Mouse (Mus musculus): ENCODE data around the gene Nosip. TPM values are rescaled to one million over a fixed set of nuclear protein-coding genes. Genes with fewer than 3 reads are reported as not detected.
A peak's percentile ranks its signal among the peaks of the same experiment; 100 is the strongest.
"Not testable (repeated sequence)": the region's sequence is repeated elsewhere in the genome, so short reads cannot be mapped to it uniquely, and the experiment has no call there.

The Nosip gene
- polyA plus RNA-seq, 2 experiments: 23.1 to 26.4 TPM

GRCm38 (mm10) chr7:45094121-45094520, 31.9 kb downstream of the Nosip start:
- no peak overlapping the region for H3K4me2 ChIP-seq (ENCODE audit: low read depth)
- DNase-seq (ENCODE audit: low read depth in 3 of 3, low spot score in 3 of 3): no peak
- no peak overlapping the region for H3K4me3 ChIP-seq (ENCODE audit: insufficient read depth in 1 of 2, low read depth in 2 of 2, low read length in 2 of 2)
- no peak overlapping the region for H3K27ac ChIP-seq
- TF ChIP-seq CTCF (IDR thresholded peaks at IDR 0.05; ENCODE audit: low read depth) (no peak), EP300 (IDR thresholded peaks at IDR 0.05; ENCODE audit: low read depth) (no peak)
- H3K4me1 ChIP-seq (replicated peaks; ENCODE audit: control insufficient read depth in 2 of 2, insufficient read depth in 2 of 2, low read length in 1 of 2): peaks cover 9 to 21% of the 10 kb centered on the region in 2 experiments; a peak in 3 of 4 replicates
- H3K9ac ChIP-seq (replicated peaks): no peak overlapping the region
- H3K9me3 ChIP-seq (ENCODE audit: control insufficient read depth, low read length): no peaks in the 10 kb centered on the region
- H3K36me3 ChIP-seq (replicated peaks; ENCODE audit: control insufficient read depth, insufficient read depth, low read depth): no peaks in the 10 kb centered on the region
- 46% methylated on average over 7 of the region's 7 CpGs for WGBS (ENCODE audit: insufficient replicate concordance)
- no peaks in the 10 kb centered on the region for H3K27me3 ChIP-seq (ENCODE audit: control insufficient read depth, insufficient read depth, low read length)
- ATAC-seq (ENCODE audit: insufficient read depth): no peak

- no peak overlapping the region for H3K27ac ChIP-seq
- 60% methylated on average over 6 of the region's 6 CpGs for WGBS (ENCODE audit: insufficient replicate concordance)
- H3K4me1 ChIP-seq (replicated peaks; ENCODE audit: control insufficient read depth in 2 of 2, insufficient read depth in 2 of 2, low read length in 1 of 2): peaks cover 9 to 20% of the 10 kb centered on the region in 2 experiments; a peak in 3 of 4 replicates
- no peak overlapping the region for H3K4me2 ChIP-seq (ENCODE audit: low read depth)
- H3K9me3 ChIP-seq (ENCODE audit: control insufficient read depth, low read length): no peaks in the 10 kb centered on the region
- ATAC-seq (ENCODE audit: insufficient read depth) (no peak), DNase-seq (ENCODE audit: low read depth in 3 of 3, low spot score in 3 of 3) (no peak)
- no peak overlapping the region for H3K9ac ChIP-seq (replicated peaks)
- H3K27me3 ChIP-seq (ENCODE audit: control insufficient read depth, insufficient read depth, low read length): no peaks in the 10 kb centered on the region
- TF ChIP-seq CTCF (IDR thresholded peaks at IDR 0.05; ENCODE audit: low read depth) (no peak), EP300 (IDR thresholded peaks at IDR 0.05; ENCODE audit: low read depth) (no peak)
- no peaks in the 10 kb centered on the region for H3K36me3 ChIP-seq (replicated peaks; ENCODE audit: control insufficient read depth, insufficient read depth, low read depth)
- H3K4me3 ChIP-seq (ENCODE audit: insufficient read depth in 1 of 2, low read depth in 2 of 2, low read length in 2 of 2): no peak overlapping the region
Observed at GRCm38 (mm10) chr7:45095367-45095766, 33.1 kb downstream of the Nosip start.

- H3K9me3 ChIP-seq (ENCODE audit: control insufficient read depth, low read length); H3K4me3 ChIP-seq (ENCODE audit: insufficient read depth in 1 of 2, low read depth in 2 of 2, low read length in 2 of 2); ATAC-seq (ENCODE audit: insufficient read depth); H3K27me3 ChIP-seq (ENCODE audit: control insufficient read depth, insufficient read depth, low read length); DNase-seq (ENCODE audit: low read depth in 3 of 3, low spot score in 3 of 3); H3K36me3 ChIP-seq (replicated peaks; ENCODE audit: control insufficient read depth, insufficient read depth, low read depth); H3K4me2 ChIP-seq (ENCODE audit: low read depth); H3K27ac ChIP-seq; H3K9ac ChIP-seq (replicated peaks): not testable (repeated sequence)
- peaks cover 8 to 14% of the 10 kb centered on the region in 2 experiments; a peak in 3 of 4 replicates for H3K4me1 ChIP-seq (replicated peaks; ENCODE audit: control insufficient read depth in 2 of 2, insufficient read depth in 2 of 2, low read length in 1 of 2)
- 73% methylated on average over 14 of the region's 14 CpGs for WGBS (ENCODE audit: insufficient replicate concordance)
Observed at GRCm38 (mm10) chr7:45095965-45096364, 33.7 kb downstream of the Nosip start.

- Histone ChIP-seq H3K27ac (no peak overlapping the region), H3K27me3 (ENCODE audit: control insufficient read depth, insufficient read depth, low read length) (no peaks in the 10 kb centered on the region), H3K9me3 (ENCODE audit: control insufficient read depth, low read length) (no peaks in the 10 kb centered on the region), H3K9ac (replicated peaks) (no peak overlapping the region), H3K4me2 (ENCODE audit: low read depth) (no peak overlapping the region), H3K4me1 (replicated peaks; ENCODE audit: control insufficient read depth in 2 of 2, insufficient read depth in 2 of 2, low read length in 1 of 2) (peaks cover 0 to 6% of the 10 kb centered on the region in 2 experiments; a peak in 2 of 4 replicates), H3K4me3 (ENCODE audit: insufficient read depth in 1 of 2, low read depth in 2 of 2, low read length in 2 of 2) (no peak overlapping the region), H3K36me3 (replicated peaks; ENCODE audit: control insufficient read depth, insufficient read depth, low read depth) (no peaks in the 10 kb centered on the region)
- DNase-seq (ENCODE audit: low read depth in 3 of 3, low spot score in 3 of 3): no peak
- 14% methylated on average over 6 of the region's 6 CpGs for WGBS (ENCODE audit: insufficient replicate concordance)
- ATAC-seq (ENCODE audit: insufficient read depth): peak; percentile 35
- TF ChIP-seq EP300 (IDR thresholded peaks at IDR 0.05; ENCODE audit: low read depth) (no peak), CTCF (IDR thresholded peaks at IDR 0.05; ENCODE audit: low read depth) (no peak)
Observed at GRCm38 (mm10) chr7:45097479-45097878, 35.2 kb downstream of the Nosip start.

- Histone ChIP-seq H3K4me2 (ENCODE audit: low read depth) (no peak overlapping the region), H3K9me3 (ENCODE audit: control insufficient read depth, low read length) (no peaks in the 10 kb centered on the region), H3K36me3 (replicated peaks; ENCODE audit: control insufficient read depth, insufficient read depth, low read depth) (no peaks in the 10 kb centered on the region), H3K27ac (no peak overlapping the region), H3K4me3 (ENCODE audit: insufficient read depth in 1 of 2, low read depth in 2 of 2, low read length in 2 of 2) (no peak overlapping the region), H3K27me3 (ENCODE audit: control insufficient read depth, insufficient read depth, low read length) (no peaks in the 10 kb centered on the region), H3K4me1 (replicated peaks; ENCODE audit: control insufficient read depth in 2 of 2, insufficient read depth in 2 of 2, low read length in 1 of 2) (no peaks in the 10 kb centered on the region; a peak in 2 of 4 replicates), H3K9ac (replicated peaks) (no peak overlapping the region)
- peak; percentile 58 for TF ChIP-seq CTCF (IDR thresholded peaks at IDR 0.05; ENCODE audit: low read depth)
- no peak for TF ChIP-seq EP300 (IDR thresholded peaks at IDR 0.05; ENCODE audit: low read depth)
- 77% methylated on average over 8 of the region's 8 CpGs for WGBS (ENCODE audit: insufficient replicate concordance)
- DNase-seq (ENCODE audit: low read depth in 3 of 3, low spot score in 3 of 3) (no peak), ATAC-seq (ENCODE audit: insufficient read depth) (no peak)
Observed at GRCm38 (mm10) chr7:45098541-45099240, 36.5 kb downstream of the Nosip start.

All from liver, embryonic 14.5 days (tissue).